ENCODE assay signal across 28 mouse cellular contexts in the genomic region with DNA sequence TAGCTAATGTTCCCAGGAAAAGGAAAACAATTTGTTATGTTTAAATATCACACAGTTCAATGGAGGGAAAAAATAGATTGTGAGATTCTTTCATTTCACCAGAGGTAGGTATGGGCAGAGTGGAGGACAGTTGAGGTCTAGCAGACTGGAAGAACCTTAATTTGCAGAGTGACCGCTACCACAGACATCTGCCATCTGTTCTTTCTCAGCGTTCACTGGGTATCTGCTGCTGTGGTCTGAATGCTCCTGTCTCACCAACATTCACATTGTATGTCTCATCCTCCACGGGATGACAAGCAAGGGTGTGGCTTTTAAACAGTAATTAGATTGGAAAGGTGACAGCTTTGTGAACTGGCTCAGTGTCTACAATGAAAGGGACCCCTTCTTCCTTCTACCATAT.
DNase-seq lines count a peak whose midpoint lies in the region; ATAC-seq and TF ChIP-seq lines count a peak whose summit lies in the region.
"Had no signal": no experiment of that assay in that cellular context is flagged by ENCODE, and none has a peak within 500 bp of the region (broad histone marks: within the 10 kb centered on the region; RNA-seq: fewer than 3 reads in every experiment).

No protein-coding gene starts in this region.

- H3K36me3 ChIP-seq in kidney, embryonic 16.5 days (ENCODE audit: insufficient read depth, low read length), result no peaks in the 10 kb centered on the region
- no peaks in the 10 kb centered on the region for H3K36me3 ChIP-seq in kidney, embryonic 14.5 days (ENCODE audit: control insufficient read depth, insufficient read depth, low read length)
- no peaks in the 10 kb centered on the region for H3K36me3 ChIP-seq in C2C12 (ENCODE audit: control insufficient read depth, insufficient read depth)
- H3K36me3 ChIP-seq: embryonic facial prominence, embryonic 10.5 days; embryonic facial prominence, embryonic 13.5 days; forebrain, embryonic 12.5 days; forebrain, embryonic 15.5 days; G1E; heart, embryonic 12.5 days; heart, embryonic 15.5 days; hindbrain, embryonic 10.5 days; hindbrain, embryonic 13.5 days had no signal

- 66% methylated on average over 3 of the region's 3 CpGs for WGBS in kidney, embryonic 16.5 days
- 72% methylated on average over 3 of the region's 3 CpGs for WGBS in kidney, embryonic 14.5 days

- H3K9ac ChIP-seq in kidney, embryonic 16.5 days (replicated peaks; ENCODE audit: low read length), result no peak overlapping the region
- no peak overlapping the region for H3K9ac ChIP-seq in kidney, embryonic 14.5 days (ENCODE audit: low read depth, low read length)
- H3K9ac ChIP-seq: embryonic facial prominence, embryonic 13.5 days; forebrain, embryonic 12.5 days; forebrain, embryonic 15.5 days; heart, embryonic 12.5 days; heart, embryonic 15.5 days; hindbrain, embryonic 13.5 days had no signal

- no peaks in the 10 kb centered on the region for H3K79me2 ChIP-seq in C2C12 (ENCODE audit: control insufficient read depth, insufficient read depth)

- H3K27me3 ChIP-seq in kidney, embryonic 16.5 days (ENCODE audit: insufficient read depth, low read length), result no peaks in the 10 kb centered on the region
- H3K27me3 ChIP-seq in kidney, embryonic 14.5 days (ENCODE audit: control insufficient read depth, insufficient read depth, low read length), result no peaks in the 10 kb centered on the region
- H3K27me3 ChIP-seq in C2C12 (ENCODE audit: control insufficient read depth, insufficient read depth, insufficient read length), result no peaks in the 10 kb centered on the region
- H3K27me3 ChIP-seq: CH12.LX; embryonic facial prominence, embryonic 13.5 days; forebrain, embryonic 12.5 days; forebrain, embryonic 15.5 days; heart, embryonic 12.5 days; heart, embryonic 15.5 days; hindbrain, embryonic 13.5 days had no signal

- DNase-seq in cerebellum, postnatal 10 days, result peak; percentile 32 to 37
- DNase-seq in cerebellum, postnatal 25 days, result no peak
- DNase-seq in lung, postnatal 14 days, result no peak
- DNase-seq: adrenal gland, adult 8-10 months; adrenal gland, postnatal 25 days; cerebellum, adult 18-20 months; cerebellum, adult 9-10 months; cerebellum, postnatal 36 days; embryo, embryonic 11 days; gastrocnemius, postnatal 25 days; heart, adult 18-20 months; heart, postnatal 10 days; heart, postnatal 36 days had no signal

- no peaks in the 10 kb centered on the region for H3K79me3 ChIP-seq in C2C12 (ENCODE audit: low read depth)

- H3K27ac ChIP-seq in kidney, embryonic 16.5 days (ENCODE audit: low read length), result no peak overlapping the region
- no peak overlapping the region for H3K27ac ChIP-seq in kidney, embryonic 14.5 days (ENCODE audit: low read depth, low read length)
- H3K27ac ChIP-seq: embryonic facial prominence, embryonic 10.5 days; embryonic facial prominence, embryonic 13.5 days; forebrain, embryonic 12.5 days; forebrain, embryonic 15.5 days; heart, embryonic 15.5 days; hindbrain, embryonic 10.5 days; hindbrain, embryonic 13.5 days had no signal

- H3ac ChIP-seq in C2C12 (ENCODE audit: control insufficient read depth, insufficient read length, low read depth), result no peak overlapping the region

- H3K4me1 ChIP-seq in kidney, embryonic 16.5 days (ENCODE audit: insufficient read depth, low read length), result no peaks in the 10 kb centered on the region
- H3K4me1 ChIP-seq in kidney, embryonic 14.5 days (ENCODE audit: control insufficient read depth, insufficient read depth, low read length), result no peaks in the 10 kb centered on the region
- H3K4me1 ChIP-seq: embryonic facial prominence, embryonic 10.5 days; embryonic facial prominence, embryonic 13.5 days; forebrain, embryonic 12.5 days; forebrain, embryonic 15.5 days; heart, embryonic 12.5 days; heart, embryonic 15.5 days; hindbrain, embryonic 10.5 days; hindbrain, embryonic 13.5 days had no signal

- no peak overlapping the region for H3K4me2 ChIP-seq in kidney, embryonic 16.5 days (replicated peaks; ENCODE audit: low read depth, low read length)
- no peak overlapping the region for H3K4me2 ChIP-seq in kidney, embryonic 14.5 days (replicated peaks; ENCODE audit: low read depth, low read length)
- H3K4me2 ChIP-seq: embryonic facial prominence, embryonic 13.5 days; forebrain, embryonic 12.5 days; forebrain, embryonic 15.5 days; heart, embryonic 12.5 days; heart, embryonic 15.5 days; hindbrain, embryonic 13.5 days had no signal

- TF ChIP-seq CTCF in C2C12 (IDR thresholded peaks at IDR 0.05; ENCODE audit: control insufficient read depth, insufficient read depth, insufficient read length), result no peak

- H3K9me3 ChIP-seq in kidney, embryonic 16.5 days (ENCODE audit: low read length), result no peaks in the 10 kb centered on the region
- H3K9me3 ChIP-seq in kidney, embryonic 14.5 days (ENCODE audit: control insufficient read depth, low read length), result no peaks in the 10 kb centered on the region
- H3K9me3 ChIP-seq: embryonic facial prominence, embryonic 10.5 days; embryonic facial prominence, embryonic 13.5 days; forebrain, embryonic 12.5 days; forebrain, embryonic 15.5 days; G1E; heart, embryonic 12.5 days; heart, embryonic 15.5 days; hindbrain, embryonic 10.5 days; hindbrain, embryonic 13.5 days had no signal

- ATAC-seq in kidney, embryonic 16.5 days (ENCODE audit: low FRiP score, low TSS enrichment), result peak; percentile 31; the same call in 1 of the 2 replicates
- ATAC-seq in kidney, embryonic 14.5 days (ENCODE audit: low FRiP score, low TSS enrichment), result no peak
- ATAC-seq: activated CD4-positive, CD25-positive, alpha-beta regulatory T cell, adult 4 months; forebrain, embryonic 15.5 days had no signal

- H3K4me3 ChIP-seq in kidney, embryonic 16.5 days (ENCODE audit: low read length), result no peak overlapping the region
- no peak overlapping the region for H3K4me3 ChIP-seq in kidney, embryonic 14.5 days (ENCODE audit: low read length)
- H3K4me3 ChIP-seq in C2C12 (ENCODE audit: insufficient read depth, poor library complexity, severe bottlenecking), result no peak overlapping the region
- H3K4me3 ChIP-seq: embryonic facial prominence, embryonic 10.5 days; embryonic facial prominence, embryonic 13.5 days; erythroblast, embryonic 14.5 days; forebrain, embryonic 12.5 days; forebrain, embryonic 15.5 days; heart, embryonic 12.5 days; heart, embryonic 15.5 days; hindbrain, embryonic 10.5 days; hindbrain, embryonic 13.5 days had no signal

TF ChIP-seq in C2C12, 6 proteins besides CTCF, POLR2A, EP300 and RAD21:
- TF ChIP-seq CEBPB (IDR thresholded peaks at IDR 0.05; ENCODE audit: low read depth) (no peak), MYOG (IDR thresholded peaks at IDR 0.05; ENCODE audit: control insufficient read depth, extremely low read depth, insufficient read length) (no peak), FOSL1 (IDR thresholded peaks at IDR 0.05; ENCODE audit: insufficient read depth, low read length, poor library complexity, severe bottlenecking) (no peak), MYOD1 (IDR thresholded peaks at IDR 0.05; ENCODE audit: control insufficient read depth, insufficient read length, low read depth) (peak; percentile 48)

Comparison
In these comparisons a context has a peak if more than half of its experiments do, and no peak if none do; other contexts are left out.
1. DNase-seq: peak in cerebellum, postnatal 10 days (2 of 2); none in cerebellum, postnatal 25 days (0 of 2) and lung, postnatal 14 days (single experiment).